Mouse (Mus musculus) lung, adult 2 months (tissue): Measurements from ENCODE around the gene Prop1.

Experiments used
- CTCF ChIP-seq: fragments of 200-500 bp; IDR thresholded peaks from 2 replicates; pipeline ENCODE4 v1.5.1; 2011; ENCODE audit warnings: mild to moderate bottlenecking, low read length, control low read depth; ENCODE audit not compliant: insufficient read depth
- POLR2A ChIP-seq: fragments of 200-500 bp; IDR thresholded peaks from 2 replicates; pipeline ENCODE4 v1.6.1; 2011; ENCODE audit warnings: low read depth, mild to moderate bottlenecking, control low read depth, low read length, borderline replicate concordance; ENCODE audit errors: extremely low read depth

DNA sequence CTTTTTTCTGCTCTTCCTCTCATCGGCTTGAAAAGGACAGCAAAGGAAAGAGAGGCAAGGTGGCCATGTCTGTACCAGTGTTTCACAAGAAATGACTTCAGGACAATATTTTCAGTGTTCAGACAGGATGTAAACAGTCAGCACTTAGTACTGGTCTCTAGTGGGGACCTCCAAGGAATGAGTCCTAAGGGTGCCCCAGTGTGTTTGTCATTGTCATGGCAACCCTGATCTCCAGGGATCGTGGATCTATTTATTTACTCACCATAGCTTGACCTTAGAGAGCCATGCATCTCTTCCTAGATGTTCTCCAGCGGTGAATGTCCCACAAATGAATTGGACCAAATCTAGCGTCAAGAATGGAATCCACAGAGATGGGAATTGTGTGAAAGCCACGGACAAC is 49.7 kb upstream of the Prop1 start, which contains the start of gene Olfr51:
- TF ChIP-seq CTCF (no peak), POLR2A (no peak)
